8 mouse cellular contexts compared by ENCODE assay signal in genomic region chr2:3964351-3964750, GRCm38 (mm10). TPM values are rescaled to one million over a fixed set of nuclear protein-coding genes. Genes with fewer than 3 reads are reported as not detected.
A peak's percentile ranks its signal among the peaks of the same experiment; 100 is the strongest.
DNase-seq lines count a peak whose midpoint lies in the region; ATAC-seq and TF ChIP-seq lines count a peak whose summit lies in the region.

No protein-coding gene starts in this region.

- no peaks in the 10 kb centered on the region for H3K4me1 ChIP-seq in MEL (ENCODE audit: control insufficient read depth in 1 of 2, insufficient read depth in 2 of 2, low read length in 2 of 2)
- H3K4me1 ChIP-seq in forebrain, embryonic 12.5 days = no peaks in the 10 kb centered on the region
- H3K4me1 ChIP-seq in liver, embryonic 13.5 days (replicated peaks) = no peaks in the 10 kb centered on the region
- no peaks in the 10 kb centered on the region for H3K4me1 ChIP-seq in stomach, embryonic 16.5 days (ENCODE audit: control insufficient read depth, insufficient read depth, low read length)

- H3K27ac ChIP-seq in MEL (ENCODE audit: control insufficient read depth, low read depth, low read length) = no peak overlapping the region
- H3K27ac ChIP-seq in forebrain, embryonic 12.5 days = no peak overlapping the region
- no peak overlapping the region for H3K27ac ChIP-seq in liver, embryonic 13.5 days
- H3K27ac ChIP-seq in stomach, embryonic 16.5 days (ENCODE audit: low read length) = no peak overlapping the region

- intact Hi-C loops in heart, postnatal 10 days (cut with DNase I) = no loop called here

- DNase-seq in heart, adult 11 months = peak; percentile 28
- no peak for DNase-seq in heart, postnatal 10 days
- peak; percentile 67 for DNase-seq in MEL (ENCODE audit: low read depth, low spot score)
- no peak for DNase-seq in liver, embryonic 13.5 days
- DNase-seq in left cerebral cortex, adult 9 months (ENCODE audit: low spot score in 2 of 2) = no peak
- no peak for DNase-seq in gastrocnemius, postnatal 25 days

- H3K79me2 ChIP-seq in MEL (ENCODE audit: control insufficient read depth, insufficient read depth, low read length, poor library complexity) = no peaks in the 10 kb centered on the region

- H3K9me3 ChIP-seq in MEL (replicated peaks; ENCODE audit: insufficient read depth, low read length) = no peaks in the 10 kb centered on the region
- H3K9me3 ChIP-seq in forebrain, embryonic 12.5 days = no peaks in the 10 kb centered on the region
- H3K9me3 ChIP-seq in liver, embryonic 13.5 days (replicated peaks) = no peaks in the 10 kb centered on the region
- no peaks in the 10 kb centered on the region for H3K9me3 ChIP-seq in stomach, embryonic 16.5 days (replicated peaks; ENCODE audit: control insufficient read depth, low read length)

- ATAC-seq in forebrain, embryonic 12.5 days (ENCODE audit: low FRiP score) = peak; percentile 100
- peak; percentile 100 for ATAC-seq in liver, embryonic 13.5 days (ENCODE audit: low read depth)
- peak; percentile 100 for ATAC-seq in stomach, embryonic 16.5 days (ENCODE audit: insufficient read depth, low FRiP score)

- no peak overlapping the region for H3K4me2 ChIP-seq in forebrain, embryonic 12.5 days
- H3K4me2 ChIP-seq in liver, embryonic 13.5 days = no peak overlapping the region
- H3K4me2 ChIP-seq in stomach, embryonic 16.5 days (ENCODE audit: low read depth, low read length) = no peak overlapping the region

- H3K4me3 ChIP-seq in MEL (ENCODE audit: control insufficient read depth in 1 of 2, insufficient read depth in 1 of 2, low read depth in 2 of 2, low read length in 2 of 2) = no peak overlapping the region
- H3K4me3 ChIP-seq in forebrain, embryonic 12.5 days (replicated peaks) = no peak overlapping the region
- H3K4me3 ChIP-seq in liver, embryonic 13.5 days (replicated peaks) = no peak overlapping the region
- no peak overlapping the region for H3K4me3 ChIP-seq in stomach, embryonic 16.5 days (replicated peaks; ENCODE audit: low read length)

- 87% methylated on average over 4 of the region's 4 CpGs for WGBS in forebrain, embryonic 12.5 days
- WGBS in liver, embryonic 13.5 days (ENCODE audit: insufficient replicate concordance) = 79% methylated on average over 4 of the region's 4 CpGs
- 81% methylated on average over 4 of the region's 4 CpGs for WGBS in stomach, embryonic 16.5 days

- 0 out of 4 replicates have a peak, but pooled peaks cover 0 to 3% of the 10 kb centered on the region in 2 experiments for H3K27me3 ChIP-seq in MEL (ENCODE audit: control insufficient read depth in 1 of 2, insufficient read depth in 2 of 2, low read length in 2 of 2)
- H3K27me3 ChIP-seq in forebrain, embryonic 12.5 days = peaks cover 4% of the 10 kb centered on the region; the same call in 1 of the 2 replicates
- H3K27me3 ChIP-seq in liver, embryonic 13.5 days = no peaks in the 10 kb centered on the region
- no peaks in the 10 kb centered on the region for H3K27me3 ChIP-seq in stomach, embryonic 16.5 days (ENCODE audit: control insufficient read depth, insufficient read depth, low read length)

- no peak for TF ChIP-seq CTCF in MEL (IDR thresholded peaks at IDR 0.05 in 2 of 3, conservative IDR thresholded peaks at IDR 0.05 in 1 of 3; ENCODE audit: control insufficient read depth in 1 of 3, insufficient read depth in 1 of 3, low read depth in 2 of 3, low read length in 3 of 3, poor library complexity in 1 of 3, severe bottlenecking in 1 of 3)

- no peaks in the 10 kb centered on the region for H3K36me3 ChIP-seq in MEL (ENCODE audit: control insufficient read depth in 1 of 2, insufficient read depth in 2 of 2, low read length in 2 of 2)
- no peaks in the 10 kb centered on the region for H3K36me3 ChIP-seq in forebrain, embryonic 12.5 days (replicated peaks)
- H3K36me3 ChIP-seq in liver, embryonic 13.5 days = no peaks in the 10 kb centered on the region
- no peaks in the 10 kb centered on the region for H3K36me3 ChIP-seq in stomach, embryonic 16.5 days (ENCODE audit: control insufficient read depth, insufficient read depth, low read length)

- TF ChIP-seq RAD21 in MEL (IDR thresholded peaks at IDR 0.05; ENCODE audit: low read depth, low read length) = no peak

- TF ChIP-seq POLR2A in MEL (IDR thresholded peaks at IDR 0.05; ENCODE audit: control insufficient read depth in 1 of 2, insufficient read depth in 1 of 2, low read depth in 1 of 2, low read length in 2 of 2, poor library complexity in 1 of 2) = no peak

- no peak overlapping the region for H3K9ac ChIP-seq in MEL (ENCODE audit: control insufficient read depth, low read depth, low read length, poor library complexity, severe bottlenecking)
- H3K9ac ChIP-seq in forebrain, embryonic 12.5 days = no peak overlapping the region
- H3K9ac ChIP-seq in liver, embryonic 13.5 days = no peak overlapping the region
- H3K9ac ChIP-seq in stomach, embryonic 16.5 days (ENCODE audit: low read length) = no peak overlapping the region

- TF ChIP-seq EP300 in MEL (IDR thresholded peaks at IDR 0.05; ENCODE audit: low read depth in 1 of 2, low read length in 2 of 2) = no peak

TF ChIP-seq in MEL, 35 proteins besides CTCF, POLR2A, EP300 and RAD21:
- TF ChIP-seq CHD1 (IDR thresholded peaks at IDR 0.05; ENCODE audit: low read depth, low read length) (no peak), ZMIZ1 (IDR thresholded peaks at IDR 0.05; ENCODE audit: low read depth, low read length) (no peak), MEF2A (IDR thresholded peaks at IDR 0.05; ENCODE audit: extremely low read depth, insufficient replicate concordance, low read depth, low read length, poor library complexity, severe bottlenecking) (no peak), ZC3H11A (IDR thresholded peaks at IDR 0.05; ENCODE audit: low read depth, low read length) (no peak), USF2 (IDR thresholded peaks at IDR 0.05; ENCODE audit: borderline replicate concordance in 1 of 2, insufficient read depth in 1 of 2, low read depth in 1 of 2, low read length in 2 of 2) (no peak), BHLHE40 (IDR thresholded peaks at IDR 0.05; ENCODE audit: borderline replicate concordance, low read depth, low read length) (no peak), ZNF384 (IDR thresholded peaks at IDR 0.05; ENCODE audit: low read depth, low read length) (no peak), MXI1 (IDR thresholded peaks at IDR 0.05; ENCODE audit: low read depth, low read length) (no peak), USF1 (IDR thresholded peaks at IDR 0.05; ENCODE audit: low read depth, low read length) (no peak), SIN3A (IDR thresholded peaks at IDR 0.05; ENCODE audit: low read length) (no peak), SMC3 (IDR thresholded peaks at IDR 0.05; ENCODE audit: low read depth, low read length) (no peak), MAZ (IDR thresholded peaks at IDR 0.05; ENCODE audit: low read depth, low read length) (no peak), ETS1 (IDR thresholded peaks at IDR 0.05; ENCODE audit: low read depth, low read length) (no peak), MYB (IDR thresholded peaks at IDR 0.05; ENCODE audit: low read depth, low read length) (no peak)

RNA-seq across cellular contexts. Expression of gene Frmd4a, which starts 53.2 kb away (rescaled TPM):
- total RNA-seq in heart, postnatal 10 days (2021) = 10 to 100 TPM; 45.7 to 52.5 TPM
- total RNA-seq in MEL (2012; rRNA removed) = 6.4 TPM in 2 replicates
- 10 to 100 TPM in 1 of 2 experiments, not detected in 1; 14.4 TPM for polyA plus RNA-seq in MEL (2012; ENCODE audit: insufficient read depth in 1 of 2, insufficient read length in 2 of 2, low read depth in 1 of 2, low replicate concordance in 2 of 2, missing spikeins in 1 of 2)
- 51.3 and 56.7 TPM in 2 replicates for polyA plus RNA-seq in forebrain, embryonic 12.5 days (2016; fragmentation: Nextera tagmentation; extraction: Ambion mirVana)
- polyA plus RNA-seq in liver, embryonic 13.5 days (2015; fragmentation: Nextera tagmentation; extraction: Ambion mirVana) = 11.0 and 15.1 TPM in 2 replicates
- 15.1 and 19.6 TPM in 2 replicates for polyA plus RNA-seq in stomach, embryonic 16.5 days (2015; fragmentation: Nextera tagmentation; extraction: Ambion mirVana)
- 1 to 10 TPM; 5.3 to 5.6 TPM for total RNA-seq in gastrocnemius, postnatal 25 days (2021)

Comparison
In these comparisons a context has a peak if more than half of its experiments do, and no peak if none do; other contexts are left out.
1. DNase-seq: peak in heart, adult 11 months (single experiment) and MEL (single experiment); none in heart, postnatal 10 days (0 of 2), liver, embryonic 13.5 days (single experiment), left cerebral cortex, adult 9 months (0 of 2) and gastrocnemius, postnatal 25 days (single experiment).
2. Peak in every context shown above with its lines, with median percentiles within 50 percentile points of each other: ATAC-seq.